Mouse (Mus musculus): Measurements from ENCODE around the gene Rabl3. TPM values are rescaled to one million over a fixed set of nuclear protein-coding genes. Genes with fewer than 3 reads are reported as not detected.

The Rabl3 gene
- polyA plus RNA-seq, 1 experiment from 2014 or later = 30.6 TPM

DNA sequence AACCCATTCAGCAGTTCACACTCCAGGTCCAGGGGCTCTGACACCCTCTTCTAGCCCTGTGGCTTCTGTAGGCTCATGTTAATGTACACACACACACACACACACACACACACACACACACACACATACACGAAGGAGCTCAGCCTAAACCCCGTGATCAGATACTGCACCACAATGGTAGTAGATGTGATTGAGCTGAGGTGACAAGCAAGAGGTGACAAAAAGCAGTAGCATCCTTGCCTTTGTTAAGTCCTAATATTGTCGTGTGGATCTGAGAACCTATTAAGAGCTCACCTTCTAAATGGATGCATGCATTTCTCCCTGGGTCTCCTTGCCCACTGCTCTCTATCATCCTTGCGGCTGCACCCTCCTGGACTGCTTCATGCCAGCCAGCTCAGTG, 41.0 kb downstream of the Rabl3 start:
- Histone ChIP-seq H3K9me3 (no peaks in the 10 kb centered on the region), H3K4me1 (replicated peaks) (0 out of 2 replicates have a peak, but pooled peaks cover 8% of the 10 kb centered on the region), H3K27me3 (replicated peaks) (no peaks in the 10 kb centered on the region), H3K9ac (no peak overlapping the region), H3K4me2 (replicated peaks) (no peak overlapping the region), H3K27ac (no peak overlapping the region), H3K36me3 (no peaks in the 10 kb centered on the region), H3K4me3 (replicated peaks) (no peak overlapping the region)
- no peak for ATAC-seq
- 87% methylated on average over 4 of the region's 4 CpGs for WGBS

DNA sequence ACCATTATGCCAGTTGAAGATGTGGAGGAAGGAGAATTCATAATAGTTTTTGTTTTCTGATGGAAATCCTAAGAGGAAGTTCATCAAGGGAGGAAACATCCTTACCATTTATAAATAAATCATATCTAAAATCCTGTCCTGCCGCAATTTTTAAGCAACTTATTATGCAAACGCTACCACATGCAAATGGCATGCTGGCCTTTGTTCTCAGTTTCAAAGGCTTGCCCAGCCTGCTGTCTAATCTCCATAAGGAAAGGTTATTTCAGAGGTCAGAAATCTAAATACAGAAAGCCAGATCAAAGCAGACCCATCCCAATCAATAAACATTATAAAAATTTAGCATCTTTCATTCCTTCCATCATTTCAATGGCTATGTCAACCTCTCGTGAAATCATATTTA, 42.2 kb downstream of the Rabl3 start:
- 84% methylated on average over 3 of the region's 3 CpGs for WGBS
- Histone ChIP-seq H3K27me3 (replicated peaks) (no peaks in the 10 kb centered on the region), H3K36me3 (no peaks in the 10 kb centered on the region), H3K9ac (no peak overlapping the region), H3K4me2 (replicated peaks) (no peak overlapping the region), H3K9me3 (no peaks in the 10 kb centered on the region), H3K4me3 (replicated peaks) (no peak overlapping the region), H3K27ac (no peak overlapping the region), H3K4me1 (replicated peaks) (0 out of 2 replicates have a peak, but pooled peaks cover 8% of the 10 kb centered on the region)
- ATAC-seq = no peak

DNA sequence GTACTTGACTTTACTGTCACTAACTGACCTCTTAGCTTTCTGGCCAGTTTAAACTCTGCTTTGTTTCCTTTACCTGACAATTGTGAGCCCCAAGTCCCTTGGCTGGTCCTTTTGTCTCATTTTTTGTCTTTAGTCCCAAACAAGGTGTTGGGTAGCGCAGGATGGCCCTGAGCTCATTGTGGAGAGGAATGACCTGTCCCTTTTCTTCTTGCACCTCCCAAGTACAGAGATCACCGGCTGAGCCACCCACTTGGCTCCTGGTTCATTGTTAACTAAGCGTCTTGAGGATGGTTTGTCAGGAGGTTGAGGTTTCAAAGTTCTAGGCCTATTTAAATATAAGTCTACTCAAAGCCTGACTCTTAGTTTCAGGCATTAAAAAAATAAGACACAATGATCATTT, 43.6 kb downstream of the Rabl3 start:
- ATAC-seq = no peak
- WGBS = 88% methylated on average over 3 of the region's 3 CpGs

DNA sequence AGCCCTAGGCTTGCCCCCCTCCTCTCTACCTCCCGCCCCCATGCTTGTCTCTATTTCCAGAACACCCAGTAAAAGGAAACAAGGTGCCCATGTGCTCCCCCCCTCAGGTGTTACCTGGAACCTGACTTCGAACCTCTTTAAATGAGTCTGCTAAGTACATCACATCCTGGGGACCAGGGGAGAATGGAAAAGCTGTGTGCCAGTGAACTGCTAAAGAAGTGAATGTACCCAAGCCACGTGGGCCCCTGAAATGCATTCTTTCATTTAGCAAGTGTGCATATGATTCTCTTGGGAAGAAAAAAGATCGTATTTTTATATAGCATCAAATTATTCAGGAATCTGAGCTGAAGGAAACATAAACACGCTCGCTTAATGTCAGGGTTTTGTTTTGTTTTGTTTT, 44.1 kb downstream of the Rabl3 start:
- no peaks in the 10 kb centered on the region for H3K9me3 ChIP-seq
- 0 out of 2 replicates have a peak, but pooled peaks cover 8% of the 10 kb centered on the region for H3K4me1 ChIP-seq (replicated peaks)
- no peak overlapping the region for H3K27ac ChIP-seq
- H3K4me2 ChIP-seq (replicated peaks) = peak overlapping the region; percentile 61
- no peak for ATAC-seq
- no peak overlapping the region for H3K9ac ChIP-seq
- no peaks in the 10 kb centered on the region for H3K36me3 ChIP-seq
- 54% methylated on average over 6 of the region's 6 CpGs for WGBS
- H3K4me3 ChIP-seq (replicated peaks) = no peak overlapping the region; the same call in 1 of the 2 replicates
- no peaks in the 10 kb centered on the region for H3K27me3 ChIP-seq (replicated peaks)

More for the DNA sequence above, 43.6 kb downstream of the Rabl3 start:
- Histone ChIP-seq H3K9me3 (no peaks in the 10 kb centered on the region), H3K4me3 (replicated peaks) (no peak overlapping the region), H3K36me3 (no peaks in the 10 kb centered on the region), H3K4me2 (replicated peaks) (no peak overlapping the region), H3K27ac (no peak overlapping the region), H3K9ac (no peak overlapping the region), H3K4me1 (replicated peaks) (0 out of 2 replicates have a peak, but pooled peaks cover 8% of the 10 kb centered on the region), H3K27me3 (replicated peaks) (no peaks in the 10 kb centered on the region)

DNA sequence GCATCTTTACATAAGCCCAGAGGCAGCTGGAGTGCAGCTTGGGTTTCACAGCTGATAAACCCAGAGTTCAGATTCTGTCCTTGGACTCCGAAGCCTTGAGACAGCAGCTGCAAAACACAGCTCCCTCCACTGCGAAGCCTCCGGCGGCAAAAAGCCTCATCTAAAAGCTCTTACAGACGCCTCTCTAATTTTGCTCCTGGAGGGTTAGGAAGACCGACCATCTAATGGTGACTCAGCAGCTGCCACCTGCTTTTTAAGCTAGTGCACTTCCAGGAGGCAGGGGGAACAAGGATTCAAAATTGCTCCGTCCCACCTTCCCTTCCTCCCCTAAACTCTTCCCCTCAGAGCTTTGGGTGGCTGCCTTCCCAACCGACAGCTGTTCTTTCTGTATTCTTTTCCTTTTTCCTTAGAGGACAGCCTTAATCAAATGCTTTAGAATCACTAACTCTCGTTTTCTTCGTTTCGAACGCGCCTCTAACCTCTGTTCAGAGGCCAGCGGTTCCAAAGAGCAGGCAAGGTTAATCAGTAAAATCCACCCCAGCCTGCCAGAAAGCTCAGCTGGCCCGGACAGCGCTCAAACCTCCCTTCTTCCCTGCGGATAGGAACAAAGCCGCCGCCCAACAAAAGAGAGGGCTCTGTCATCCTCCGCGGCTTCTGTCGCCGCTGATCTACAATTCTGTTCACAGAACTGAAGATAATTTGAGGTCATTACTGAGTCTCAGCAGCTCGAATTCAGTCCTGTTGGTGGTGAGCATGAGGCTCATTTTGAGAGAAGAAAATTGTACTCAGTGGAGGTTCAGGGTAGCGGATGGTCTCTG, 44.7 kb downstream of the Rabl3 start:
- ATAC-seq = peak; percentile 90
- no peaks in the 10 kb centered on the region for H3K9me3 ChIP-seq
- peak overlapping the region; percentile 27; the same call in 1 of the 2 replicates for H3K27ac ChIP-seq
- peak overlapping the region; percentile 61 for H3K4me2 ChIP-seq (replicated peaks)
- 7% methylated on average over 25 of the region's 25 CpGs for WGBS
- H3K36me3 ChIP-seq = no peaks in the 10 kb centered on the region
- H3K4me3 ChIP-seq (replicated peaks) = peak overlapping the region; percentile 22
- peak overlapping the region; percentile 14; the same call in 1 of the 2 replicates for H3K9ac ChIP-seq
- no peaks in the 10 kb centered on the region for H3K27me3 ChIP-seq (replicated peaks)
- H3K4me1 ChIP-seq (replicated peaks) = 0 out of 2 replicates have a peak, but pooled peaks cover 8% of the 10 kb centered on the region

DNA sequence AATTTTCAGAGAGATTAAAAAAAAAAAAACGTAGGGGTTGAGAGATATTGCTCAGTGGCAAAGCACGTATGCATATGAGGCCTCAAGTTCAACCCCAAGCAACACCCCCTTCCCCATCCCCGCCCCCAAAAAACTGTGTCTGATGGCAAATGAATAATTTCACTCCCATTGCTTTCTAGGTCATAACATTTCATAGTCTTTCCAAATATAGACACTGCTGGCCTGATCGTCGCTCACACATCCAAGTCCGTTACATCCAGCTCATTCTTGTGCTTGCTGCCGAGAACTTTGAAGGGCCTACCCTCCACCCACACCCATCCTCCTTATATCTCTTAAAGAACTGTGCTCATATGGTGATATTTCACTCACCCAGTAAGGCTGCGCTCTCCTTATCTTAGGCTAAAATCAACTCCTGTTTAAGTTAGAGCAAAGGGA, 45.5 kb downstream of the Rabl3 start:
- 0 out of 2 replicates have a peak, but pooled peaks have one; percentile 2 for ATAC-seq
- Histone ChIP-seq H3K9me3 (no peaks in the 10 kb centered on the region), H3K4me3 (replicated peaks) (no peak overlapping the region), H3K9ac (no peak overlapping the region), H3K36me3 (no peaks in the 10 kb centered on the region), H3K4me1 (replicated peaks) (0 out of 2 replicates have a peak, but pooled peaks cover 8% of the 10 kb centered on the region), H3K27ac (no peak overlapping the region), H3K27me3 (replicated peaks) (no peaks in the 10 kb centered on the region), H3K4me2 (replicated peaks) (no peak overlapping the region)
- WGBS = 70% methylated on average over 8 of the region's 8 CpGs

DNA sequence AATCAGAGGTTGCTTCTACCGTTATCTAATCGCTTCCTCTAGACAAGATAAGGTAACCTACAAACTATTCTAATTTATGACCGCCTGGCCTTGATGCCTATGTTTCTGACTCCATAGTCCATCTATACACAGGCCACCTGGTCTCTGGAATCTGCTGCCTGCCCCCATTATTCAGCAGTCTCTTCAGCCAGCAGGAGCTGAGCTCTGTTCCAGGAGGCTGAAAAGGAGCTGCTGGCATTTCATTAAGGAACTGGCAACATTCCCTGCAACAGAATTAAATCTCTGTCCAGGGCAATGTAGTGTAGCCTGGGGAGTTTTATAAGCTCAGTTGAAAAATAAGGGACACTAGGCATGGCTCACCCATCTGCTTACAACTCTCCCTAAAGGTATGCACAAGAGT, 51.2 kb downstream of the Rabl3 start:
- no peak overlapping the region for H3K4me3 ChIP-seq (replicated peaks)
- H3K27ac ChIP-seq = no peak overlapping the region
- no peaks in the 10 kb centered on the region for H3K9me3 ChIP-seq
- H3K4me1 ChIP-seq (replicated peaks) = no peaks in the 10 kb centered on the region
- no peak overlapping the region for H3K4me2 ChIP-seq (replicated peaks)
- no peak overlapping the region for H3K9ac ChIP-seq
- no peaks in the 10 kb centered on the region for H3K27me3 ChIP-seq (replicated peaks)
- WGBS = 66% methylated on average over 3 of the region's 3 CpGs
- peak; percentile 84 for ATAC-seq
- H3K36me3 ChIP-seq = no peaks in the 10 kb centered on the region

DNA sequence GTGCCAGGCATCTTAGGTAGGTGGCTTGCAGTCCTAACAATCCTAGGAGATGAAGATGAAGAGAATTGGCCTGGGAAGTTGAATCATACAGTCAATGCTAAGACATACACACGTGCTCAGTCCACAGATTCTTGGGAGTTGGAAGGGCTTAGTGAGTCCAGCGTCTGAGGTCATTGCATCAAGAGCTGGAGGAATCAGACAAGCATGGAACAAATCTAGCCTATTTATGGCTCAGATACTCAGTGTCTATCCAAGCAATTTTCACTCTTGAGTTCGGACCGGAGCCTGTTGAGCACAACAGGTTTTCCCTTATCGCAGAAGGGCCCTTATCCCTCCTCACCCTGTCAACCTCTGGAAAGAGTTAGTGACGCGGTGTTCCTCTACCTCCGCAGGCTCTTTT, 51.9 kb downstream of the Rabl3 start:
- no peak for ATAC-seq
- no peak overlapping the region for H3K9ac ChIP-seq
- H3K9me3 ChIP-seq = no peaks in the 10 kb centered on the region
- no peak overlapping the region for H3K4me3 ChIP-seq (replicated peaks)
- H3K27me3 ChIP-seq (replicated peaks) = no peaks in the 10 kb centered on the region
- no peak overlapping the region for H3K27ac ChIP-seq
- WGBS = 88% methylated on average over 8 of the region's 8 CpGs
- no peaks in the 10 kb centered on the region for H3K4me1 ChIP-seq (replicated peaks)
- no peak overlapping the region for H3K4me2 ChIP-seq (replicated peaks)
- H3K36me3 ChIP-seq = no peaks in the 10 kb centered on the region

DNA sequence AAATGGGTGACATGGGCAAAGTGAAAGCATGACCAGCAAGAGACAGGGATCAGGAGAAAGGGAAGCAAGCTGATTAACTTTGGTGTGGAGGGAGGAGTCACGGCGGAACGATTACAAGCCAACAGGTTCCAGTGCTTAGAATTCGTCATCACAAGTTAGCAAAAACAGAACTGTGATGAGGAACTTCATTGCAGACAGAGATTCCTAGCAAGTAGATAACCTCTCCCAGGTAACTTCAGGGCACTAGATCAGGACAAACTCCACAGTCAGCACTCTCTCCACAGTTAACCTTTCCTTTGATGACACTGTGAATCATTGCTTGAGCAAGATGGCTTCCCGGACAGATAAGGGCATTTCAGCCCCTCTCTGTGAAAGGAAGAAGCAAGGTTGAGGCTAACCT, 57.7 kb downstream of the Rabl3 start:
- WGBS = 65% methylated on average over 5 of the region's 5 CpGs
- ATAC-seq = peak; percentile 63; the same call in 1 of the 2 replicates

DNA sequence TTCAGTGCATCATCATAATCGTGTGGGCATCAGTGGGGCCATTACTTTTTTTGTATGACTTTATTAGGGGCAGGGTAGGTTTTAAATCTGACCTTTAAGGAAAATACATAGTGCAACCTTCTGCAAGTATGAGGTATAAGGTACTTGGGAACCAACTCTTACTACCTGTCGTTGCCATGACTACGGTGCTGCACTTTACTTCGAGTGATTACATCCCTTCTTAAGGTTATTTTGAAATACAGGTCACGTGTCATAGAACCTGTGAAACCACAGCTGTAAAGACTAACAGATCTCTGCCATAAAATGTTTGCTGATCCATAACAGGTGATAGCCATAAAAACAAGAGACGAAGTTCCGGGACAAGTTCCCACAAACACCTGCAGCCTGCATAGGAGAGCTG, 58.8 kb downstream of the Rabl3 start:
- Histone ChIP-seq H3K36me3 (no peaks in the 10 kb centered on the region), H3K27me3 (replicated peaks) (no peaks in the 10 kb centered on the region), H3K27ac (no peak overlapping the region), H3K4me2 (replicated peaks) (no peak overlapping the region), H3K9ac (no peak overlapping the region), H3K4me3 (replicated peaks) (no peak overlapping the region), H3K4me1 (replicated peaks) (no peaks in the 10 kb centered on the region), H3K9me3 (no peaks in the 10 kb centered on the region)
- 68% methylated on average over 7 of the region's 7 CpGs for WGBS
- ATAC-seq = peak; percentile 87

More for the DNA sequence above, 57.7 kb downstream of the Rabl3 start:
- Histone ChIP-seq H3K4me2 (replicated peaks) (no peak overlapping the region), H3K4me3 (replicated peaks) (no peak overlapping the region), H3K4me1 (replicated peaks) (no peaks in the 10 kb centered on the region), H3K9me3 (no peaks in the 10 kb centered on the region), H3K27me3 (replicated peaks) (no peaks in the 10 kb centered on the region), H3K27ac (no peak overlapping the region), H3K9ac (no peak overlapping the region), H3K36me3 (no peaks in the 10 kb centered on the region)

DNA sequence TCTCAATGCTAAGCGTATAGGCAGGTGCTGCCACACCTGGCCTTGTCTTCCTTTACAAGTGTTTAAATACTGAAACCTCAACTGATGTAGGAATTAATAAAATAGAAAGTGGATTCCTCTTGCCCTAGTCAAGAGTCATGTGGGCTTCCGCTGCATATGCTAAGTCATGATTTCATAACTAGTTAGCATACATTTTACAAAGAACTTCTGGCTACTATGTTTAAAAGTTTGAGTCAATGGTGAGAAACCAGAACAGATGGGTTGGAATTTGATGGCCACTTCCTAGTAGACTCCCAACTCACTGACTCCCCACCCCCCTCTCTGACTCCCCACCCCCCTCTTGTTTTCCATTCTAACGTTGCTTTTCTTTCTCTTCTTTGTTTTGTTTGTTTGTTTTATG, 59.6 kb downstream of the Rabl3 start:
- no peaks in the 10 kb centered on the region for H3K36me3 ChIP-seq
- ATAC-seq = no peak
- H3K4me1 ChIP-seq (replicated peaks) = no peaks in the 10 kb centered on the region
- no peak overlapping the region for H3K9ac ChIP-seq
- H3K27ac ChIP-seq = no peak overlapping the region
- no peak overlapping the region for H3K4me3 ChIP-seq (replicated peaks)
- no peak overlapping the region for H3K4me2 ChIP-seq (replicated peaks)
- no peaks in the 10 kb centered on the region for H3K9me3 ChIP-seq
- H3K27me3 ChIP-seq (replicated peaks) = no peaks in the 10 kb centered on the region
- WGBS = 76% methylated on average over 3 of the region's 3 CpGs

DNA sequence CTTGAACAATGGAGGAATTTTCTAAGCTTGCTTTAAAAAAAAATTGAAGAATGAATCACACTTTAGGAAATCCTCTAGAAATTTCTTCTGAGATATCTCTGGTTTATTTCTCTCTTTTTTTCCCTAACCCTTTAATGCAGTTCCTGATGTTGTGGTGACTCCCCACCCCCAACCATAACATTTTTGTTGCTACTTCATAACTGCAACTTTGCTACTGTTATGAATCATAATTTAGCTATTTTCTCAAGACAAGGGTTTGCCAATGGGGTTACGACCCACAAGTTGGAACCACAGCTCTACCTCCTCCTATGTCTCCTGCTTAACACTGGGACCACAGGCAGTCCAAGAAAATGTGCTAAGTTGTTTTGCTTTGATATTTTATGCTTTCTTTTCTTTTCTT, 63.7 kb downstream of the Rabl3 start:
- ATAC-seq = no peak
- no peaks in the 10 kb centered on the region for H3K4me1 ChIP-seq (replicated peaks)
- no peak overlapping the region for H3K4me3 ChIP-seq (replicated peaks)
- no peaks in the 10 kb centered on the region for H3K36me3 ChIP-seq
- WGBS = 100% methylated on average over 1 of the region's 1 CpGs
- H3K9me3 ChIP-seq = no peaks in the 10 kb centered on the region
- no peak overlapping the region for H3K4me2 ChIP-seq (replicated peaks)
- H3K9ac ChIP-seq = no peak overlapping the region
- H3K27ac ChIP-seq = no peak overlapping the region
- no peaks in the 10 kb centered on the region for H3K27me3 ChIP-seq (replicated peaks)

DNA sequence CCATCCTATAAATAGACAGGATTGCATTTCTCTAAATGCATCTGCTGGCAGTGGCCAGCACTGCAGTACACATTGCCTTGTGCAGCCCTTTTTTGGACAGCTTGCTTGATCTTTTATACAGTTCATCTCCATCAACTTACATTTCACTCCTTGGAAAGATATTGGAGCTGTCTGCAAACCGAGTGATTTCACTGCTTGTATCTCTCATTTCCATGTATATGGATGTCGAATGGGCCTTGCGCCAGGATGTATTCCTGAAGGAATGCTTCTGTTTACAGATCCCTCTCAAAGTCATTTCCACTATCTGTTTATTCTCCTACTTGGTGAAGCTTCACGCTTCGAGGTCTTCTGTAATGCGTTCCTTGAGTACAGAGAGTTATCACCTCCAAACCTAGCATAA, 64.6 kb downstream of the Rabl3 start:
- no peak overlapping the region for H3K27ac ChIP-seq
- no peaks in the 10 kb centered on the region for H3K9me3 ChIP-seq
- no peak for ATAC-seq
- no peaks in the 10 kb centered on the region for H3K4me1 ChIP-seq (replicated peaks)
- no peak overlapping the region for H3K4me2 ChIP-seq (replicated peaks)
- WGBS = 49% methylated on average over 6 of the region's 6 CpGs
- H3K4me3 ChIP-seq (replicated peaks) = no peak overlapping the region
- no peaks in the 10 kb centered on the region for H3K27me3 ChIP-seq (replicated peaks)
- H3K9ac ChIP-seq = no peak overlapping the region
- H3K36me3 ChIP-seq = no peaks in the 10 kb centered on the region

All from intestine, embryonic 15.5 days (tissue).